Mouse (Mus musculus) mammary gland, adult 2 months (tissue): Measurements from ENCODE around the gene Tmem223. TPM values are rescaled to one million over a fixed set of nuclear protein-coding genes. Genes with fewer than 3 reads are reported as not detected.

Experiments used
- polyA plus RNA-seq: library from polyadenylated mRNA; depleted of rRNA; stranded (reverse); fragments of >200 nt; gene quantifications from 2 replicates; pipeline ENCODE4 v1.2.3, GENCODE M21; 2012; ENCODE audit warnings: low replicate concordance; rRNA removed

Gene Tmem223
- polyA plus RNA-seq, result 300 and 304 TPM in 2 replicates

GRCm38 (mm10) chr19:8770567-8771270 lies at the start of gene Tmem223:
Gene Tmem223 (plus strand): TSS chr19:8770996.

GRCm38 (mm10) chr19:8722907-8723573 lies 47.8 kb upstream of the Tmem223 start, which contains the start of gene Slc3a2:
Gene Slc3a2 (minus strand): TSS chr19:8723369.

DNA sequence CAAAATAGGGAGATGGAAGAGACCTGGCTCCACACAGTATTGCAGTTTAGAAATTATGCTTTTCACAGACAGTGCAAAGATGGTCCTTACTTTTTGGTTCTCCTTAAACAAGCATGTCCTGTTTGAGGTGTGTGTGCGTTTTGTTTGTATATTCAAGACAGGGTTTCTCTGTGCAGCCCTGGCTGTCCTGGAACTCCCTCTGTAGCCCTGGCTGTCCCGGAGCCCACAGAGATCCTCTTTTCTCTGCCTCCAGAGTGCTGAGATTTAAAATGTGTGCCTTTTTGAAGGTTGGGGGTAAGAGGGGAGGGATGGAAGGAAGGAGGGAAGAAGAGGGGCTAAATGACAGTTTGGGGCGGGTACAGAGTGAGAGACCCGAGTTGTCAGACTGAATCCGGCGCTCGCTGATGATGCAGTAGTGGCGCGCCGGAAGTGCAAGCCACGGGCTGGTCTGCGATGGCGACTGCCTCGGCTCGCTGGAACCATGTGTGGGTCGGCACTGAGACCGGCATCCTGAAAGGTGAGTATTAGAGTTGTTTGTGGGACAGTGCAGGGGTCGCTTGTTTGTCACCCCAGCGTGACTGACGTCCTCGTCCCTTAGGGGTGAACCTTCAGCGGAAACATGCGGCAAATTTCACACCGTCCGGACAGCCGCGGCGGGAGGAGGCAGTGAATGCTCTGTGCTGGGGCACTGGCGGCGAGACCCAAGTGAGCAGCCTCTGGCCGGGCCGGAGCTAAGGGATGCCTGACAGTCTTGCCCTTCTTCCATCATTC lies 35.2 kb upstream of the Tmem223 start, which contains the start of gene Wdr74:
TSS of gene Wdr74 (plus strand) at position 439 of the 771 bp plus-strand sequence.

DNA sequence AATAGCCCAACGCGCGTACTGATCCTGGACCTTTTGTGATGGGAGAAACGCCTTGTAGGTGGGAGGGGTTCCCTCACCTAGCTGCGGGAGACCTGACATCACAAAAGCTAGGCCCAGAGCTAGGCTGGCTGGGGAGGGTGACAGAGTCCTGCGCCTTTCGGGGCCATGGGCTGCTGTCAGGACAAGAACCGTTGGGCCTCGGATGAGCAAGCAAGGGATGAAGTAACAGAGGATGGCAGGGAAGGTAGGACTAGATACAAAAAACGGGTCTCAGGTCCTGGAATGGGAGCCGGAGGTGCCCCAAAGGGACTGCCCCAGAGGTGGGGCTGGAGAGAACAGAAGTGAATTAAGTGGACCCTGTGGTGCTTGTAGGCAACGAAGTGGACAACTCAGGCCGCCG lies 30.2 kb upstream of the Tmem223 start, which contains the start of gene 1700092M07Rik:
TSS of gene 1700092M07Rik (plus strand) at position 116 of the 400 bp plus-strand sequence.

GRCm38 (mm10) chr19:8741243-8741869 lies 29.4 kb upstream of the Tmem223 start, which contains the start of gene Stx5a:
Gene Stx5a (plus strand): TSS chr19:8741413.

GRCm38 (mm10) chr19:8756635-8757387 lies 14.0 kb upstream of the Tmem223 start, which contains the start of gene Nxf1:
Gene Nxf1 (plus strand): TSS chr19:8757073.

GRCm38 (mm10) chr19:8774086-8774835 lies 3.5 kb downstream of the Tmem223 start, which contains the start of gene Tmem179b:
Gene Tmem179b (minus strand): TSS chr19:8774467.

DNA sequence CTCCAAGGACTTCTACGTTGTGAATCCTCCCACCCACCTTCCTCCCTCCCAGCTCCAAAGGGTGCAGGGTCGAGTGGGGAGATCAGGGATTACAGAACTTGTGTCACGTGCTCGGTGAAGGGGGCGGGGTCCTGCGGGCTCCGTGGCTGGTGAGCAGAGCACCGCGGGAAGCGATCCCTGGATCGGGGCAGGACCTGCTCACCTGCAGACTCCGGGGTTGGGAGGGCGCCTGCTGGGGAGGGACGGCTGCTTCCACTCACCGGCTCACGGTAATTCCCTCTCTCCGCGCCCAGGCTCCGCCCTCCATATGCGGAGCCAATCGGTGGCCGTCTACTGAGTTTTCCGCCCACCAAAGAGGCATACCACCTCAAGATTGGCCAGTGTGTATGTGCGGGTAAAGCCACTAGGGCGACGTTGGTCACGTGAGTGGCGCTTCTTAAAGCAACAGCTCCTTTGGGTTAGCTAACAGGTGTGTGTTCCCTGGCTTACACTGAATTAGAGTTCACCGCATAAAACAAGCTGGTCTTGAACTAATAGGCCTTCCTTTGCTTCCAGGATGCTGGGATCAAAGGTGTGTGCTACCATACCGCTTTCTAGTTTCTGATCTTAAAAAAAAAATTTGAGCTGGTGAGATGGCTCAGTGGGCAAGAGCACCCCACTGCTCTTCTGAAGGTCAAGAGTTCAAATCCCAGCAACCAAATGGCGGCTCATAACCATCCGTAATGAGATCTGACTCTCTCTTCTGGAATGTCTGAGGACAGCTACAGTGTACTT lies 15.4 kb downstream of the Tmem223 start, which contains the start of gene Taf6l:
TSS of gene Taf6l (minus strand) at position 410 of the 774 bp plus-strand sequence.

GRCm38 (mm10) chr19:8798264-8798946 lies 27.6 kb downstream of the Tmem223 start, which contains the start of gene Polr2g:
Gene Polr2g (minus strand): TSS chr19:8798577.

GRCm38 (mm10) chr19:8802130-8802821 lies 31.5 kb downstream of the Tmem223 start, which contains the start of gene Zbtb3:
Gene Zbtb3 (plus strand): TSS chr19:8802555.

GRCm38 (mm10) chr19:8818801-8819595 lies 48.2 kb downstream of the Tmem223 start, which contains the start of gene Ttc9c:
Gene Ttc9c (minus strand): TSS chr19:8819333.

DNA sequence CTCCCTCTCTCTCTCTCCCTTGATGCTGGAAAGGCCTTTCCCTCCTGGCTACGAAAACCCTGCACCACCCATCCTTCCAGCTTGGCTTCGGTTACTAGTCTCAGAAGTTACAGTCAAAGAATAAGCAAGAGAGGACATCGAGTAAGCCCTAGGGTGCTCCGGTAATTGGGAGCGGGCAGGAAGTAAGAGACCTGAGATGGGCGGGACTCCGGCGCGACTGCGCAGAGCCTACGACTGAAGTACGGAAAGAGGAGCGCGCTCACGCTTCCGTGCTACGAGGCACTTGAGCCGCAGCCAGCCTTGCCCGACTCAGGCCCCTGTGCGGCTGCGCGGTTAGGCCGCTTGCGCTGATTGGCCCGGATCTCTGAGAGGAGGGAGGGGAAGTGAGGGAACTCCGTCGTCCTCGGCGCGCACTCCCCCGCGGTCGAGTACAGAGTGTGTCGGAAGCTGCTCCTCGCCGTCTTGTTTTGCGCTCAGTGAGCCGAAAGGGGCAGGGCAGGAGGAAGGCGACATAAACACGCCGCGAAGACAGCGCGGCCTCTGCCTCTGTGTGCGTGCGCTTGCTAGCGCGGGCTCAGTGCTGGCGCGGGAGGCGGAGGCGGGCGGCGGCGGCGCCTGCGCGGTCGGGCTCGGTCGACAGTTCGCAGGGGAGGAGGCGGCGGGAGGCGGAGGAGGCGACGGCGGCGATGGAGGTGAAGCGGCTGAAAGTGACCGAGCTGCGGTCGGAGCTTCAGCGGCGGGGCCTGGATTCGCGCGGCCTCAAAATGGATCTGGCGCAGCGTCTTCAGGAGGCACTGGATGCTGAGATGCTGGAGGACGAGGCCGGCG lies 49.0 kb downstream of the Tmem223 start, which contains the start of gene Hnrnpul2:
TSS of gene Hnrnpul2 (plus strand) at position 415 of the 828 bp plus-strand sequence.

